Mouse (Mus musculus) CH12.LX (cell line): ENCODE results near the gene Syn3. TPM values are rescaled to one million over a fixed set of nuclear protein-coding genes. Genes with fewer than 3 reads are reported as not detected.
A peak's percentile ranks its signal among the peaks of the same experiment; 100 is the strongest.

Experiments used
- DNase-seq: peaks from one replicate; pipeline ENCODE4 v3.0.0-alpha.2; 2013; ENCODE audit errors: extremely low read depth
- H3K27ac ChIP-seq: 2 replicates; pipeline ENCODE4 v1.5.1; 2012; ENCODE audit warnings: low read depth, mild to moderate bottlenecking, control low read depth, moderate library complexity; ENCODE audit not compliant: insufficient read depth
- H3K27me3 ChIP-seq: replicated peaks from 2 replicates; pipeline ENCODE3; 2012; ENCODE audit warnings: inconsistent platforms
- H3K36me3 ChIP-seq, 2 experiments: replicated peaks in 1 of 2; 2 replicates each; pipeline versions ENCODE3 to v1.6.1; 2012; ENCODE audit warnings: inconsistent platforms in 1 of 2, low read length in 1 of 2, mild to moderate bottlenecking in 1 of 2, mixed read lengths in 1 of 2, moderate library complexity in 1 of 2; ENCODE audit not compliant: control insufficient read depth in 1 of 2, insufficient read depth in 1 of 2
- H3K4me1 ChIP-seq, 2 experiments: 2 replicates each; pipeline ENCODE4 v1.6.1; 2012; ENCODE audit warnings: inconsistent platforms in 1 of 2, moderate library complexity in 1 of 2; ENCODE audit not compliant: insufficient read depth in 2 of 2, control insufficient read depth in 1 of 2
- H3K4me2 ChIP-seq: 2 replicates; pipeline ENCODE4 v1.6.1; 2012; ENCODE audit warnings: low read depth, mild to moderate bottlenecking, control low read depth; ENCODE audit not compliant: poor library complexity, insufficient read depth, severe bottlenecking
- H3K4me3 ChIP-seq, 3 experiments: fragments of 150-350 bp in 1 of 3; sonication (generic) in 1 of 3; replicated peaks in 1 of 3; 2 replicates each; pipeline versions ENCODE3 to v1.5.1; 2011 to 2012; ENCODE audit warnings: low read depth in 2 of 3, low read length in 2 of 3, mild to moderate bottlenecking in 2 of 3, moderate library complexity in 2 of 3, control low read depth in 1 of 3, improper control_type of control experiment in 1 of 3, inconsistent platforms in 1 of 3, mixed read lengths in 1 of 3; ENCODE audit not compliant: poor library complexity in 1 of 3
- H3K79me2 ChIP-seq: replicated peaks from 2 replicates; pipeline ENCODE4 v1.6.1; 2012; ENCODE audit warnings: mild to moderate bottlenecking, moderate library complexity; ENCODE audit not compliant: control insufficient read depth, poor library complexity, insufficient read depth, severe bottlenecking; ENCODE audit errors: extremely low read depth
- H3K9ac ChIP-seq: 2 replicates; pipeline ENCODE4 v1.6.1; 2012; ENCODE audit warnings: low read depth, mild to moderate bottlenecking, control low read depth, moderate library complexity; ENCODE audit not compliant: insufficient read depth
- H3K9me3 ChIP-seq: replicated peaks from 2 replicates; pipeline ENCODE3; 2012; ENCODE audit warnings: low read length, inconsistent platforms, mixed read lengths
- BHLHE40 ChIP-seq: IDR thresholded peaks from 2 replicates; pipeline ENCODE4 v1.6.1; 2011; ENCODE audit warnings: mild to moderate bottlenecking, low read depth, low read length, improper control_type of control experiment
- CHD1 ChIP-seq: IDR thresholded peaks from 2 replicates; pipeline ENCODE4 v1.6.1; 2012; ENCODE audit warnings: low read depth, low read length, improper control_type of control experiment, inconsistent platforms
- CHD2 ChIP-seq: IDR thresholded peaks from 2 replicates; pipeline ENCODE4 v1.6.1; 2011; ENCODE audit warnings: low read length, improper control_type of control experiment
- CTCF ChIP-seq, 2 experiments: IDR thresholded peaks in 1 of 2; conservative IDR thresholded peaks in 1 of 2; 2 replicates each; pipeline ENCODE4 v1.5.1; 2011 to 2012; ENCODE audit warnings: low read depth in 2 of 2, low read length in 2 of 2, improper control_type of control experiment in 1 of 2, inconsistent platforms in 1 of 2, mild to moderate bottlenecking in 1 of 2, moderate library complexity in 1 of 2
- E2F4 ChIP-seq: IDR thresholded peaks from 2 replicates; pipeline ENCODE4 v1.6.1; 2011; ENCODE audit warnings: low read depth, low read length, improper control_type of control experiment; ENCODE audit not compliant: insufficient replicate concordance
- ELF1 ChIP-seq: IDR thresholded peaks from 2 replicates; pipeline ENCODE4 v1.6.1; 2014; ENCODE audit warnings: low read depth, mild to moderate bottlenecking, inconsistent platforms, low read length, improper control_type of control experiment
- EP300 ChIP-seq: IDR thresholded peaks from 2 replicates; pipeline ENCODE4 v1.6.1; 2011; ENCODE audit warnings: low read length, improper control_type of control experiment
- ETS1 ChIP-seq: conservative IDR thresholded peaks from 2 replicates; pipeline ENCODE4 v1.6.1; 2012; ENCODE audit warnings: low read depth, mild to moderate bottlenecking, inconsistent platforms, low read length, improper control_type of control experiment, moderate library complexity
- GABPA ChIP-seq: IDR thresholded peaks from 2 replicates; pipeline ENCODE4 v1.6.1; 2012; ENCODE audit warnings: low read depth, low read length, improper control_type of control experiment, inconsistent platforms; ENCODE audit not compliant: insufficient replicate concordance
- HCFC1 ChIP-seq: IDR thresholded peaks from 2 replicates; pipeline ENCODE4 v1.6.1; 2012; ENCODE audit warnings: low read depth, mild to moderate bottlenecking, inconsistent platforms, low read length, improper control_type of control experiment
- IRF4 ChIP-seq: IDR thresholded peaks from 2 replicates; pipeline ENCODE4 v1.6.1; 2014; ENCODE audit warnings: low read depth, mild to moderate bottlenecking, inconsistent platforms, low read length, improper control_type of control experiment
- JUN ChIP-seq: IDR thresholded peaks from 2 replicates; pipeline ENCODE4 v1.6.1; 2011; ENCODE audit warnings: low read depth, mild to moderate bottlenecking, low read length, improper control_type of control experiment, moderate library complexity; ENCODE audit not compliant: insufficient read depth
- JUND ChIP-seq: conservative IDR thresholded peaks from 2 replicates; pipeline ENCODE4 v1.6.1; 2011; ENCODE audit warnings: low read depth, low read length, improper control_type of control experiment
- KAT2A ChIP-seq: IDR thresholded peaks from 2 replicates; pipeline ENCODE4 v1.6.1; 2012; ENCODE audit warnings: low read length, improper control_type of control experiment, inconsistent platforms; ENCODE audit not compliant: insufficient replicate concordance
- MAFK ChIP-seq: IDR thresholded peaks from 2 replicates; pipeline ENCODE4 v1.6.1; 2011; ENCODE audit warnings: low read length, improper control_type of control experiment; ENCODE audit not compliant: insufficient replicate concordance
- MAX ChIP-seq: IDR thresholded peaks from 2 replicates; pipeline ENCODE4 v1.6.1; 2011; ENCODE audit warnings: low read length, improper control_type of control experiment
- MAZ ChIP-seq: IDR thresholded peaks from 2 replicates; pipeline ENCODE4 v1.6.1; 2012; ENCODE audit warnings: low read depth, mild to moderate bottlenecking, inconsistent platforms, low read length, improper control_type of control experiment, moderate library complexity
- MEF2A ChIP-seq: IDR thresholded peaks from 2 replicates; pipeline ENCODE4 v1.6.1; 2014; ENCODE audit warnings: low read depth, mild to moderate bottlenecking, inconsistent platforms, low read length, improper control_type of control experiment, borderline replicate concordance
- MXI1 ChIP-seq: IDR thresholded peaks from 2 replicates; pipeline ENCODE4 v1.6.1; 2011; ENCODE audit warnings: mild to moderate bottlenecking, low read depth, low read length, improper control_type of control experiment
- MYC ChIP-seq: IDR thresholded peaks from 2 replicates; pipeline ENCODE4 v1.6.1; 2011; ENCODE audit warnings: low read depth, mild to moderate bottlenecking, improper control_type of control experiment, low read length
- NELFE ChIP-seq: IDR thresholded peaks from 2 replicates; pipeline ENCODE4 v1.6.1; 2011; ENCODE audit warnings: low read depth, low read length, improper control_type of control experiment
- NRF1 ChIP-seq: IDR thresholded peaks from 2 replicates; pipeline ENCODE4 v1.6.1; 2014; ENCODE audit warnings: low read depth, mild to moderate bottlenecking, inconsistent platforms, low read length, improper control_type of control experiment, moderate library complexity
- PAX5 ChIP-seq: IDR thresholded peaks from 2 replicates; pipeline ENCODE4 v1.6.1; 2012; ENCODE audit warnings: low read length, inconsistent platforms, mixed read lengths
- POLR2A ChIP-seq: IDR thresholded peaks from 2 replicates; pipeline ENCODE4 v1.6.1; 2011; ENCODE audit warnings: low read depth, mild to moderate bottlenecking, improper control_type of control experiment, low read length
- POLR2AphosphoS2 ChIP-seq: IDR thresholded peaks from 2 replicates; pipeline ENCODE4 v1.6.1; 2011; ENCODE audit warnings: low read depth, low read length, improper control_type of control experiment
- RAD21 ChIP-seq: IDR thresholded peaks from 2 replicates; pipeline ENCODE4 v1.6.1; 2011; ENCODE audit warnings: low read depth, mild to moderate bottlenecking, low read length, improper control_type of control experiment, moderate library complexity
- RCOR1 ChIP-seq: conservative IDR thresholded peaks from 2 replicates; pipeline ENCODE4 v1.6.1; 2012; ENCODE audit warnings: low read depth, mild to moderate bottlenecking, inconsistent platforms, low read length, improper control_type of control experiment
- SIN3A ChIP-seq: IDR thresholded peaks from 2 replicates; pipeline ENCODE4 v1.6.1; 2012; ENCODE audit warnings: low read length, improper control_type of control experiment, inconsistent platforms
- SMC3 ChIP-seq: IDR thresholded peaks from 2 replicates; pipeline ENCODE4 v1.6.1; 2011; ENCODE audit warnings: low read depth, low read length, improper control_type of control experiment
- TBP ChIP-seq: conservative IDR thresholded peaks from 2 replicates; pipeline ENCODE4 v1.6.1; 2011; ENCODE audit warnings: low read depth, low read length, improper control_type of control experiment
- TCF12 ChIP-seq: IDR thresholded peaks from 2 replicates; pipeline ENCODE4 v1.6.1; 2014; ENCODE audit warnings: low read depth, mild to moderate bottlenecking, inconsistent platforms, low read length, improper control_type of control experiment
- UBTF ChIP-seq: IDR thresholded peaks from 2 replicates; pipeline ENCODE4 v1.6.1; 2012; ENCODE audit warnings: low read depth, mild to moderate bottlenecking, inconsistent platforms, low read length, improper control_type of control experiment, moderate library complexity
- USF1 ChIP-seq: IDR thresholded peaks from 2 replicates; pipeline ENCODE4 v1.6.1; 2014; ENCODE audit warnings: low read depth, mild to moderate bottlenecking, inconsistent platforms, low read length, improper control_type of control experiment
- USF2 ChIP-seq: conservative IDR thresholded peaks from 2 replicates; pipeline ENCODE4 v1.6.1; 2011; ENCODE audit warnings: low read depth, low read length, improper control_type of control experiment
- ZC3H11A ChIP-seq: IDR thresholded peaks from 2 replicates; pipeline ENCODE4 v1.6.1; 2012; ENCODE audit warnings: low read depth, mild to moderate bottlenecking, inconsistent platforms, low read length, improper control_type of control experiment
- ZKSCAN1 ChIP-seq: IDR thresholded peaks from 2 replicates; pipeline ENCODE4 v1.6.1; 2012; ENCODE audit warnings: low read depth, inconsistent platforms, low read length, improper control_type of control experiment, borderline replicate concordance
- ZMIZ1 ChIP-seq: IDR thresholded peaks from 2 replicates; pipeline ENCODE4 v1.6.1; 2012; ENCODE audit warnings: low read depth, mild to moderate bottlenecking, inconsistent platforms, low read length, improper control_type of control experiment
- ZNF384 ChIP-seq: IDR thresholded peaks from 2 replicates; pipeline ENCODE4 v1.6.1; 2012; ENCODE audit warnings: low read depth, low read length, improper control_type of control experiment, inconsistent platforms
- dilution Hi-C: fragments of 300-500 bp; cut with MboI; formaldehyde crosslinking; loops from 2 replicates; pipeline ENCODE4 v1.14.3; 2020; ENCODE audit warnings: low sequenced_read_pairs; ENCODE audit not compliant: extremely low pct_unique_long_range_greater_than_20kb, extremely low pct_ligation_motif_present
- in situ Hi-C: fragments of 300-500 bp; cut with MboI; formaldehyde crosslinking; loops from 3 replicates; pipeline ENCODE4 v1.14.3; 2019; ENCODE audit warnings: low sequenced_read_pairs, low pct_ligation_motif_present, low pct_unique_long_range_greater_than_20kb, mixed read lengths
- polyA plus RNA-seq: library from polyadenylated mRNA; unstranded; fragments of >175 nt; gene quantifications from 2 replicates; pipeline ENCODE4 v1.2.1, GENCODE M21; 2012; ENCODE audit warnings: low read depth; ENCODE audit not compliant: insufficient read length
- total RNA-seq, 2 experiments: library from RNA; depleted of rRNA; stranded (reverse); fragments of 300-350 nt in 1 of 2; fragments of >200 nt in 1 of 2; gene quantifications; 2 replicates each; pipeline ENCODE4 v1.2.3; 2012 to 2014

The Syn3 gene
- total and polyA plus RNA-seq, 3 experiments, result 2.8 to 8.9 (median 5.6) TPM

DNA sequence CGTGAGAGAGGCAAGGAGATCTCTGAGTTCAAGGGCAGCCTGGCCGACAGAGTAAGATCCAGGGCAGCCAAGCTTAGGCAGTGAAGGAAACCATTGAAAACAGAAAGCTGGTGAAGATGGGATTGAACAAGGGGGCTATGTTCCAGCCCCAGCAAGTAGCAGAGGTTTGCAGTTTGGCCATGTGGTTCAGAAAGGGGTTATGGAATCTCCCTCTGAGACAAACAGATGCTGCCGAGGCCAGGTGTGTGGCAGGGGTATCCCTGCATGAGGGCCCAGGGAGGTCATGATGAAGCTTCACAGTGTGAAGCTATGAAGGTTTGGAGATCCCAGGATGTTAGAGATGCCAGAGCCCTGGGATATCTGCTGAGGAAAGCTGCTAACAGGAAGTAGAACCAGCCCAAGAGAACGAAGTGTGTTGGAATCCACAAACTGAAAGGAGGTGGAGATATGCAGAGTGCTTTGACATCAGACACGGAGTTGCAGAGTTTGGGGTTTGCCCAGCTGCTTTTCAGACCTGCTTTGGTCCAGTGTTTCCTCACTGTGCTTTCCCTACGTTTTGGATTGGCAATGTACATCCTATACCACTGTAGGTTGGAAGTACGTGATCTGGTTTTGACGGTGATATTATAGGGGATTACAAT lies 134.9 kb downstream of the Syn3 start:
- in situ Hi-C loops (no loop called here), dilution Hi-C loops (no loop called here)
- Histone ChIP-seq H3K9me3 (no peaks in the 10 kb centered on the region), H3K9ac (no peak overlapping the region; the same call in 1 of the 2 replicates), H3K79me2 (no peaks in the 10 kb centered on the region), H3K36me3 (peaks cover 0 to 30% of the 10 kb centered on the region in 2 experiments), H3K27ac (peak overlapping the region; percentile 49), H3K4me1 (peaks cover 16 to 45% of the 10 kb centered on the region in 2 experiments), H3K4me2 (peak overlapping the region; percentile 45), H3K27me3 (no peaks in the 10 kb centered on the region), H3K4me3 (peak overlapping the region in 1 of 3 experiments; percentile 13)
- TF ChIP-seq ZNF384 (no peak), MXI1 (peak; percentile 47; the same call in 1 of the 2 replicates), ETS1 (no peak), IRF4 (peak; percentile 44; the same call in 1 of the 2 replicates), RCOR1 (no peak), BHLHE40 (peak; percentile 74; the same call in 1 of the 2 replicates), KAT2A (no peak), RAD21 (no peak), ZC3H11A (no peak), JUN (no peak), ELF1 (0 out of 2 replicates have a peak, but pooled peaks have one; percentile 57), MAZ (no peak), CTCF (conservative IDR thresholded peaks at IDR 0.05 in 1 of 2, IDR thresholded peaks at IDR 0.05 in 1 of 2; ENCODE audit: low read depth in 2 of 2, low read length in 2 of 2) (no peak), MAX (peak; percentile 75; the same call in 1 of the 2 replicates), NELFE (no peak), MAFK (no peak), USF1 (no peak), NRF1 (no peak), EP300 (peak; percentile 30; the same call in 1 of the 2 replicates), ZKSCAN1 (no peak), HCFC1 (no peak; the same call in 1 of the 2 replicates), JUND (no peak), MEF2A (no peak), POLR2AphosphoS2 (no peak), ZMIZ1 (no peak), CHD2 (no peak), SMC3 (no peak), USF2 (no peak), SIN3A (no peak), GABPA (no peak), MYC (peak; percentile 54; the same call in 1 of the 2 replicates), POLR2A (peak; percentile 34), CHD1 (no peak), UBTF (no peak), PAX5 (no peak), TBP (0 out of 2 replicates have a peak, but pooled peaks have one; percentile 51), TCF12 (peak; percentile 63; the same call in 1 of the 2 replicates), E2F4 (no peak)
- peak; percentile 56 for DNase-seq
